Mouse (Mus musculus) embryonic facial prominence, embryonic 12.5 days (tissue): ENCODE data around the gene Clec3b. TPM values are rescaled to one million over a fixed set of nuclear protein-coding genes. Genes with fewer than 3 reads are reported as not detected.

Experiments
- ATAC-seq: fragments of 200-750 bp; cut with Nextera tagmentation; 2 replicates; pipeline ENCODE4 v1.8.0; 2017; ENCODE audit not compliant: insufficient number of reproducible peaks, insufficient read depth, low FRiP score, low TSS enrichment
- H3K27ac ChIP-seq: fragments of 300-500 bp; sonication (generic); 2 replicates; pipeline ENCODE4 v1.5.1; 2016; ENCODE audit warnings: mild to moderate bottlenecking
- H3K27me3 ChIP-seq: fragments of 300-500 bp; sonication (generic); 2 replicates; pipeline ENCODE4 v1.6.1; 2016; ENCODE audit warnings: mild to moderate bottlenecking, moderate library complexity
- H3K36me3 ChIP-seq: fragments of 300-500 bp; sonication (generic); 2 replicates; pipeline ENCODE4 v1.6.1; 2016; ENCODE audit warnings: mild to moderate bottlenecking
- H3K4me1 ChIP-seq: fragments of 300-500 bp; sonication (generic); 2 replicates; pipeline ENCODE4 v1.6.1; 2016
- H3K4me2 ChIP-seq: fragments of 300-500 bp; sonication (generic); replicated peaks from 2 replicates; pipeline ENCODE4 v1.6.1; 2016; ENCODE audit warnings: mild to moderate bottlenecking, moderate library complexity
- H3K4me3 ChIP-seq: fragments of 300-500 bp; sonication (generic); 2 replicates; pipeline ENCODE4 v1.5.1; 2016; ENCODE audit warnings: mild to moderate bottlenecking
- H3K9ac ChIP-seq: fragments of 300-500 bp; sonication (generic); 2 replicates; pipeline ENCODE4 v1.6.1; 2016; ENCODE audit warnings: mild to moderate bottlenecking, moderate library complexity
- H3K9me3 ChIP-seq: fragments of 300-500 bp; sonication (generic); 2 replicates; pipeline ENCODE4 v1.6.1; 2016; ENCODE audit warnings: mild to moderate bottlenecking, moderate library complexity
- WGBS: fragments of 180-500 bp; shearing (Covaris S2); methylation state at CpG from one replicate; pipeline ENCODE4 v1.1.7; 2016; 5-methylcytosine and 5-hydroxymethylcytosine counted together
- polyA plus RNA-seq: library from polyadenylated mRNA; unstranded; fragments of >200 nt; fragmentation: Nextera tagmentation; extraction: Ambion mirVana; gene quantifications from 2 replicates; pipeline ENCODE4 v1.2.1, GENCODE M21; 2016

Gene Clec3b
- polyA plus RNA-seq = 0.17 TPM in 1 of 2 replicates, not detected in the other

DNA sequence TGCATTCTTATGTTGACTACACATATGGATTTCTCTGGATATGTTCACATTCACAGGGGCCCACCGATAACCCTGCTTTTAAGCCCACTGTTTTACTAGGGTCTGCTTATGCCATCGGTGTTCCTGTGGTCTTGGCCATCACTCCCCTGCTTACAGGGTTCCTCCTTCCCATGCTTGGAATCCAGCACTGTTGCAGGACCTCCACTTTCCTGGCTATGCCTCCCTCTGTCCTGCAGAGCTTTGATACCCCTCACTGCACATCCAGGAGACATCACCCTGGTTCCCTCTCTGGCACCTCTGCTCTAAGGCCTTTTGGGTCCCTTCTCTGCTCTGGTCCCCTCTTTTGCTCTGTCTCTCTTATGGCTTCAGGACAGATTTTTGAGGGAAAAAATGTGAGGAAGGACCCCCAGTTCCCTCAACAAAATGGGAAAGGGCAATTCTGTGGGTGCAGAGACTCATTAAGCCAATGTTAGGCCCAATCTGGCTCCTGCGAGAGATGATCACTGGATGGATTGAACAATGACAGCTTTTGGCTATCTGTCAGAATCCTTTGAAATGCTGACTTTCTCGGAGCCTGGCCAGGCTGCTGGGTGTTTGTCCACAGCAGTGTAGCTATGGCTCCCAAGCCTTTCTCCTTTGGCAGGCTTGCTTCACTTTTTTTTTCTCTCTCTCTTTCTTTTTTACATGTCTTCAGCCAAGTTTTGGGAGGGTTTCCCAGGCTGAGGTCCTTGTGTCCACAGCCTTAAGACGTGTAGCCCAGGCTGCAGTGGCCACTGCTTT lies at the start of gene Clec3b:
Gene Clec3b, plus strand, starts transcription at position 706 of the 780 bp plus-strand sequence.
- WGBS = 85% methylated on average over 5 of the region's 5 CpGs
- no peaks in the 10 kb centered on the region for H3K9me3 ChIP-seq
- H3K4me3 ChIP-seq = no peak within 1 kb of the TSS
- H3K4me1 ChIP-seq = no peaks in the 10 kb centered on the region
- H3K27me3 ChIP-seq = no peaks in the 10 kb centered on the region
- H3K36me3 ChIP-seq = no peaks in the 10 kb centered on the region
- no peak within 1 kb of the TSS for H3K9ac ChIP-seq
- no peak for ATAC-seq
- H3K27ac ChIP-seq = no peak within 1 kb of the TSS
- no peak within 1 kb of the TSS for H3K4me2 ChIP-seq

GRCm38 (mm10) chr9:123103425-123103824 lies 47.3 kb upstream of the Clec3b start:
- Histone ChIP-seq H3K9ac (no peak overlapping the region), H3K4me2 (no peak overlapping the region), H3K36me3 (peaks cover 35% of the 10 kb centered on the region), H3K4me3 (no peak overlapping the region), H3K9me3 (no peaks in the 10 kb centered on the region), H3K27ac (no peak overlapping the region), H3K4me1 (no peaks in the 10 kb centered on the region), H3K27me3 (no peaks in the 10 kb centered on the region)
- ATAC-seq = no peak

DNA sequence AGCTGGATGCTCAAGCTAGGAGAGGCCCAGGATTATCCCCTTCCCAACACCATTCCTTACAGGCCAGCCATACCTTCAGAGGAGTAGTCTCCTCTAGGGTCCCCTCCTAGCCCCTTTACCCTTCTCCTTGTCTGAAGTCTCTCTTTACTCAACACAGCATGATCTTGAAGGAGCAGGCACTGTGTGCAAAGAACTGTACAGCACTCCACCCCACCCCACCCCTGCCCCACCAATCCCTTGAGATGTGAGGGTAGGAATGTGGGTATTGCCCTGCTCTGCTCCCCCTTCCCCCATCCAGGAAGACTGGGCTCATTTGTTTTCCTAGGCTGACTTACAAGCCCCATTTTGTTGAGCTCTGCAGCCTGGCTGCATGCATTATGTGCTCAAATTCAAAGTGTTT lies 46.4 kb upstream of the Clec3b start:
- no peak for ATAC-seq
- no peaks in the 10 kb centered on the region for H3K27me3 ChIP-seq
- H3K4me1 ChIP-seq = no peaks in the 10 kb centered on the region
- peaks cover 29% of the 10 kb centered on the region for H3K36me3 ChIP-seq
- no peak overlapping the region for H3K4me2 ChIP-seq
- no peak overlapping the region for H3K27ac ChIP-seq
- no peak overlapping the region for H3K4me3 ChIP-seq
- no peaks in the 10 kb centered on the region for H3K9me3 ChIP-seq
- no peak overlapping the region for H3K9ac ChIP-seq

DNA sequence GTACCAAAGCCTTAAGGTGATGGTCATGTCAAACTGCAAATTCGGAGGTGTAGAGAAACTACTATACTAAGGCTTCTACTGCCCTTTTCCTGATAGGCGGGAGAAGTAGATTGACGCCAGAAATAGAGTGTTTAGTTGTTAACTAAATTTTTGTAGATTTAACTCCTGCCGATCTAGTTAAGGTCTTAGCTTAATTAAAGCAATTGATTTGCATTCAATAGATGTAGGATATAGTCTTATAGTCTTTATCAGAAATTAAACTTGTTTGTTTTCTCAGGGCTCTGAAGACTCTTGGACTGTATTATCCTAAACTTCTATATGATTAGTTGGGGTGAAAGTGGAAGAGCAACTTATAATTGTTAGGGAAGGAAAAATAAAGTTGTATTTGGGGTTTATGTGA lies 43.6 kb upstream of the Clec3b start:
- 88% methylated on average over 4 of the region's 4 CpGs for WGBS

GRCm38 (mm10) chr9:123109188-123109587 lies 41.6 kb upstream of the Clec3b start:
- Histone ChIP-seq H3K4me1 (peaks cover 19% of the 10 kb centered on the region), H3K9ac (no peak overlapping the region), H3K4me2 (no peak overlapping the region), H3K4me3 (no peak overlapping the region), H3K27me3 (no peaks in the 10 kb centered on the region), H3K27ac (no peak overlapping the region), H3K36me3 (peaks cover 14% of the 10 kb centered on the region; the same call in 1 of the 2 replicates), H3K9me3 (no peaks in the 10 kb centered on the region)
- 90% methylated on average over 7 of the region's 7 CpGs for WGBS
- ATAC-seq = no peak

More for the DNA sequence above, 43.6 kb upstream of the Clec3b start:
- no peak overlapping the region for H3K4me3 ChIP-seq
- no peak overlapping the region for H3K27ac ChIP-seq
- no peak for ATAC-seq
- H3K9ac ChIP-seq = no peak overlapping the region
- H3K9me3 ChIP-seq = no peaks in the 10 kb centered on the region
- H3K36me3 ChIP-seq = peaks cover 14% of the 10 kb centered on the region; the same call in 1 of the 2 replicates
- peaks cover 10% of the 10 kb centered on the region for H3K4me1 ChIP-seq
- no peaks in the 10 kb centered on the region for H3K27me3 ChIP-seq
- no peak overlapping the region for H3K4me2 ChIP-seq

DNA sequence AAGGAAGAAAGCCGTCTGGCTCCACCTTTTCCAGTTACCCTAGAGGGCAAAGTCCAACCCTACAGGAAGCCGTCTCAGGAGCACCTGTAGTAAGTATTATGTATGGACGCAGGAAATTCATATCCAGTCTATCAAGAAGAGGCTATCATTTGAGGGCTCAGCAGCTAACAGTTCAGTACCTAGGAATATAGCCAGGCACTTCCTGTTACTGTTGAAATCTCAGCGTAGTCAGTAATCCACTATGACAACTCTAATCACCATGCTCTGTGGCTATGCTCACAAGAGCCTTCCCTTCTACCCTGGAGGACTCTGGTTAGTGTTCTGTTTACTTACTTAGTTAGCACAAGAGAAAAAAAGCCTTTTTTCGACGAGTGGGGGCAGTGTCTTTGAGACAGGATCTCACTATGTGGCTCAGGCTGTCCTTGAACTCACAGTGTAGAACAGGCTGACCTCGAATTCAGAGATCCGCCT lies 39.0 kb upstream of the Clec3b start:
- Histone ChIP-seq H3K27ac (no peak overlapping the region), H3K4me3 (peak overlapping the region; percentile 75), H3K4me2 (peak overlapping the region; percentile 69), H3K9me3 (no peaks in the 10 kb centered on the region), H3K36me3 (peaks cover 11% of the 10 kb centered on the region; the same call in 1 of the 2 replicates), H3K4me1 (peaks cover 19% of the 10 kb centered on the region), H3K27me3 (no peaks in the 10 kb centered on the region), H3K9ac (peak overlapping the region; percentile 91; the same call in 1 of the 2 replicates)
- WGBS = 54% methylated on average over 8 of the region's 8 CpGs
- ATAC-seq = no peak

- Histone ChIP-seq H3K27me3 (no peaks in the 10 kb centered on the region), H3K4me2 (peak within 1 kb of the TSS; percentile 69), H3K4me3 (peak within 1 kb of the TSS; percentile 75), H3K9me3 (no peaks in the 10 kb centered on the region), H3K9ac (peak within 1 kb of the TSS; percentile 91), H3K27ac (peak within 1 kb of the TSS; percentile 96), H3K36me3 (peaks cover 12% of the 10 kb centered on the region; the same call in 1 of the 2 replicates), H3K4me1 (peaks cover 19% of the 10 kb centered on the region)
- ATAC-seq = peak; percentile 93
- WGBS = under 1% methylated on average over 79 of the region's 79 CpGs
Observed at GRCm38 (mm10) chr9:123112805-123113521, 37.8 kb upstream of the Clec3b start, which contains the start of the genes Zdhhc3 and Exosc7. Gene Zdhhc3, minus strand, starts transcription at chr9:123113205. Gene Exosc7, plus strand, starts transcription at chr9:123113215.

GRCm38 (mm10) chr9:123113931-123114330 lies 36.8 kb upstream of the Clec3b start:
- Histone ChIP-seq H3K4me1 (peaks cover 19% of the 10 kb centered on the region), H3K27ac (no peak overlapping the region), H3K9ac (peak overlapping the region; percentile 91), H3K27me3 (no peaks in the 10 kb centered on the region), H3K4me2 (peak overlapping the region; percentile 69), H3K4me3 (peak overlapping the region; percentile 75), H3K9me3 (no peaks in the 10 kb centered on the region), H3K36me3 (peaks cover 18% of the 10 kb centered on the region)
- ATAC-seq = no peak
- 66% methylated on average over 6 of the region's 6 CpGs for WGBS

- H3K4me2 ChIP-seq = no peak overlapping the region
- no peaks in the 10 kb centered on the region for H3K27me3 ChIP-seq
- H3K9ac ChIP-seq = no peak overlapping the region
- H3K36me3 ChIP-seq = peaks cover 34% of the 10 kb centered on the region
- H3K4me3 ChIP-seq = no peak overlapping the region
- WGBS = 86% methylated on average over 1 of the region's 1 CpGs
- no peak for ATAC-seq
- no peak overlapping the region for H3K27ac ChIP-seq
- no peaks in the 10 kb centered on the region for H3K9me3 ChIP-seq
- H3K4me1 ChIP-seq = peaks cover 19% of the 10 kb centered on the region
Observed at GRCm38 (mm10) chr9:123115566-123115965, 35.2 kb upstream of the Clec3b start.

DNA sequence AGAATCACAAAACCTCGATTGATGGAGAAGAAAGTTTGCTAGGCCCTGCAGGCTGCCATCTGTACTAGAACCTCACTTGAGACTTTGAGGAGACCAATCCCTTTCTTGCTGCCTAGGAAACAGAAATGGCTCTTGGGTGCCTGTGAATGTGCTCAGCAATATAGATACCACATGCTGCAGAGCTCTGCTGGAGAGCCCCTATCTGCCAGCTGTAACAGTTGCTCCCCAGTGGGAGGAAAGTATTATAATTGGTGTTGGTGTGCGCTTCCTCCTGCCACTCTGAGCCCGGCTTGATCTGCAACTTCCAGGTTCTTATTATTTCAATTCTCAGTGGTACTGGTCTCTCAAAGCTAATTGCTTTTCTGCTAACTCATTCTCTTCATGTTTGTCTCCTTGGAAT lies 27.7 kb upstream of the Clec3b start:
- WGBS = 91% methylated on average over 3 of the region's 3 CpGs
- no peak overlapping the region for H3K4me3 ChIP-seq
- no peaks in the 10 kb centered on the region for H3K27me3 ChIP-seq
- H3K4me2 ChIP-seq = no peak overlapping the region
- ATAC-seq = no peak
- H3K9me3 ChIP-seq = no peaks in the 10 kb centered on the region
- peaks cover 73% of the 10 kb centered on the region for H3K36me3 ChIP-seq
- H3K27ac ChIP-seq = no peak overlapping the region
- H3K9ac ChIP-seq = no peak overlapping the region
- no peaks in the 10 kb centered on the region for H3K4me1 ChIP-seq

GRCm38 (mm10) chr9:123123571-123124412 lies 27.0 kb upstream of the Clec3b start:
- Histone ChIP-seq H3K4me1 (no peaks in the 10 kb centered on the region), H3K4me2 (no peak overlapping the region), H3K36me3 (peaks cover 72% of the 10 kb centered on the region), H3K9ac (no peak overlapping the region), H3K4me3 (no peak overlapping the region), H3K27ac (no peak overlapping the region), H3K27me3 (no peaks in the 10 kb centered on the region), H3K9me3 (no peaks in the 10 kb centered on the region)
- no peak for ATAC-seq
- 93% methylated on average over 6 of the region's 6 CpGs for WGBS
